Mouse (Mus musculus) C2C12 (cell line): ENCODE results near the gene Mcrip2. TPM values are rescaled to one million over a fixed set of nuclear protein-coding genes. Genes with fewer than 3 reads are reported as not detected.

Experiments
- H3K27me3 ChIP-seq: one replicate; pipeline ENCODE4 v1.6.1; 2011; ENCODE audit not compliant: control insufficient read depth, insufficient read depth, insufficient read length
- H3K36me3 ChIP-seq: one replicate; pipeline ENCODE4 v1.6.1; 2011; ENCODE audit not compliant: control insufficient read depth, insufficient read depth
- H3K4me3 ChIP-seq: one replicate; pipeline ENCODE4 v1.5.1; 2011; ENCODE audit warnings: mild to moderate bottlenecking, control low read depth; ENCODE audit not compliant: poor library complexity, insufficient read depth, severe bottlenecking
- H3K79me2 ChIP-seq: one replicate; pipeline ENCODE4 v1.6.1; 2011; ENCODE audit not compliant: control insufficient read depth, insufficient read depth
- H3K79me3 ChIP-seq: one replicate; pipeline ENCODE4 v1.6.1; 2011; ENCODE audit warnings: low read depth, control low read depth
- H3ac ChIP-seq: one replicate; pipeline ENCODE3; 2011; ENCODE audit warnings: low read depth; ENCODE audit not compliant: control insufficient read depth, insufficient read length
- CEBPB ChIP-seq: IDR thresholded peaks from one replicate; pipeline ENCODE4 v1.6.1; 2011; ENCODE audit warnings: low read depth, mild to moderate bottlenecking, control low read depth, moderate library complexity
- CTCF ChIP-seq: IDR thresholded peaks from one replicate; pipeline ENCODE4 v1.5.1; 2011; ENCODE audit not compliant: control insufficient read depth, insufficient read depth, insufficient read length
- FOSL1 ChIP-seq: IDR thresholded peaks from one replicate; pipeline ENCODE4 v1.8.0; 2011; ENCODE audit warnings: mild to moderate bottlenecking, low read length; ENCODE audit not compliant: poor library complexity, insufficient read depth, severe bottlenecking
- MAX ChIP-seq: IDR thresholded peaks from one replicate; pipeline ENCODE4 v1.6.1; 2011; ENCODE audit warnings: mild to moderate bottlenecking, control low read depth
- MYOD1 ChIP-seq: IDR thresholded peaks from one replicate; pipeline ENCODE4 v1.6.1; 2011; ENCODE audit warnings: low read depth; ENCODE audit not compliant: control insufficient read depth, insufficient read length
- MYOG ChIP-seq: IDR thresholded peaks from one replicate; pipeline ENCODE4 v1.6.1; 2011; ENCODE audit not compliant: control insufficient read depth, insufficient read length; ENCODE audit errors: extremely low read depth
- USF1 ChIP-seq: IDR thresholded peaks from one replicate; pipeline ENCODE4 v1.6.1; 2011; ENCODE audit warnings: low read depth, mild to moderate bottlenecking, control low read depth, moderate library complexity
- polyA plus RNA-seq: library from polyadenylated mRNA; unstranded; fragments of >200 nt; fragmentation: generic; extraction: Trizol; gene quantifications from one replicate; pipeline ENCODE4 v1.2.1, GENCODE M21; 2012; ENCODE audit warnings: missing spikeins

Mcrip2 gene
- polyA plus RNA-seq, 1 experiment = 36.3 TPM

GRCm38 (mm10) chr17:25830806-25831431 lies 37.6 kb downstream of the Mcrip2 start:
- Histone ChIP-seq H3ac (no peak overlapping the region), H3K27me3 (no peaks in the 10 kb centered on the region), H3K36me3 (peaks cover 27% of the 10 kb centered on the region), H3K4me3 (no peak overlapping the region), H3K79me2 (peaks cover 51% of the 10 kb centered on the region), H3K79me3 (peaks cover 27% of the 10 kb centered on the region)
- TF ChIP-seq MAX (no peak), MYOD1 (no peak), CEBPB (no peak)

DNA sequence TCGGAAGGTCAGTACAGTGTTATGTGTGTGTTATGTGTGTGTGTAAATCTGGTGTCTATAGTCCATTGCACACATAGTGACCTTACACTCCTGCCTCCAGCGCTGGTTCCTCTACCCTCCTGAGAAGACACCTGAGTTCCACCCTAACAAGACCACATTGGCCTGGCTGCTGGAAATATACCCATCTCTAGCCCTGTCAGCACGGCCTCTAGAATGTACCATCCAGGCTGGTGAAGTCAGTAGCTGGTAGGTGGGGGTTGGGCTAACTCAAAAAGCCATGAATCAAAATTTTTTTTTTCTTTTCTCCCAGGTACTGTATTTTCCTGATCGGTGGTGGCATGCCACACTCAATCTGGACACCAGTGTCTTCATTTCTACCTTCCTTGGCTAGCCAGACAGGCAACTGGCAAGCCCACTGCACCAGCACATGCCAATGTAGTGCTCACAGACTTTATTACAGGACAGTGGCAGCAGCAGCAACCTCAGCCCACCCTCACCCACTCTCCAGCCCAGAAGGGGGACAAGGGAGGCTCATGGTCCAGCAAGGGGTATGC lies 38.3 kb downstream of the Mcrip2 start:
- H3K4me3 ChIP-seq = no peak overlapping the region

GRCm38 (mm10) chr17:25829558-25830017 lies 39.0 kb downstream of the Mcrip2 start:
- Histone ChIP-seq H3K4me3 (no peak overlapping the region), H3K79me3 (peaks cover 27% of the 10 kb centered on the region), H3K79me2 (peaks cover 46% of the 10 kb centered on the region), H3ac (peak overlapping the region; percentile 46), H3K27me3 (no peaks in the 10 kb centered on the region), H3K36me3 (peaks cover 24% of the 10 kb centered on the region)
- TF ChIP-seq MAX (no peak), MYOD1 (no peak), MYOG (no peak), USF1 (no peak), CTCF (no peak), CEBPB (no peak), FOSL1 (no peak)

More for the DNA sequence above, 38.3 kb downstream of the Mcrip2 start:
- no peaks in the 10 kb centered on the region for H3K27me3 ChIP-seq
- H3K79me2 ChIP-seq = peaks cover 48% of the 10 kb centered on the region
- TF ChIP-seq MYOD1 (no peak), CEBPB (no peak), CTCF (no peak), MYOG (no peak), FOSL1 (no peak), MAX (no peak), USF1 (no peak)
- no peak overlapping the region for H3ac ChIP-seq
- peaks cover 27% of the 10 kb centered on the region for H3K36me3 ChIP-seq
- peaks cover 27% of the 10 kb centered on the region for H3K79me3 ChIP-seq

- TF ChIP-seq CEBPB (peak; percentile 67), MYOD1 (no peak)
- Histone ChIP-seq H3K79me2 (peaks cover 46% of the 10 kb centered on the region), H3K4me3 (peak within 1 kb of the TSS; percentile 23), H3K36me3 (peaks cover 24% of the 10 kb centered on the region), H3K79me3 (peaks cover 23% of the 10 kb centered on the region), H3ac (peak within 1 kb of the TSS; percentile 46), H3K27me3 (no peaks in the 10 kb centered on the region)
Observed at GRCm38 (mm10) chr17:25828712-25829557, 39.6 kb downstream of the Mcrip2 start, which contains the start of gene Jmjd8. Gene Jmjd8, plus strand, starts transcription at chr17:25828867.

DNA sequence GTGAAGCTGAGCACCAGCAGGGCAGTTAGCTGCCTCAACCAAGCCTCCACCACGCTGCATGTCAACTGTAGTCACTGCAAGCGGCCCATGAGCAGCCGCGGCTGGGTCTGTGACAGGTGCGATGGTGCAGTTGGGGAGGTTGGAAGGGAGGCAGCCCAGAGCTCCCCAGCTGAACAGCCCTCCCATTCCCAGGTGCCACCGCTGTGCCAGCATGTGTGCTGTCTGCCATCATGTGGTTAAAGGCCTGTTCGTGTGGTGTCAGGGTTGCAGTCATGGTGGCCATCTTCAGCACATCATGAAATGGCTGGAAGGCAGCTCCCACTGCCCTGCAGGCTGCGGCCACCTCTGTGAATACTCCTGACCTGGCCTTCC lies 40.4 kb downstream of the Mcrip2 start:
- no peak for TF ChIP-seq CEBPB
- TF ChIP-seq USF1 = no peak
- TF ChIP-seq FOSL1 = no peak
- TF ChIP-seq MAX = no peak
- no peak for TF ChIP-seq MYOD1
- no peak for TF ChIP-seq CTCF
- no peak for TF ChIP-seq MYOG
- Histone ChIP-seq H3ac (no peak overlapping the region), H3K36me3 (peaks cover 24% of the 10 kb centered on the region), H3K79me2 (peaks cover 42% of the 10 kb centered on the region), H3K79me3 (peaks cover 19% of the 10 kb centered on the region), H3K4me3 (no peak overlapping the region), H3K27me3 (no peaks in the 10 kb centered on the region)
